Mouse (Mus musculus) bone marrow, adult 2 months (tissue): ENCODE data around the gene Pced1a. TPM values are rescaled to one million over a fixed set of nuclear protein-coding genes. Genes with fewer than 3 reads are reported as not detected.
"Not testable (repeated sequence)": the region's sequence is repeated elsewhere in the genome, so short reads cannot be mapped to it uniquely, and the experiment has no call there.

Experiments
- H3K27ac ChIP-seq: fragments of 200-500 bp; 2 replicates; pipeline ENCODE4 v1.5.1; 2012; ENCODE audit warnings: low read depth, mild to moderate bottlenecking, control low read depth, inconsistent platforms, low read length; ENCODE audit not compliant: control insufficient read depth, poor library complexity, insufficient read depth
- H3K4me1 ChIP-seq: fragments of 200-500 bp; 2 replicates; pipeline ENCODE4 v1.6.1; 2011; ENCODE audit warnings: low read length; ENCODE audit not compliant: control insufficient read depth, insufficient read depth
- H3K4me3 ChIP-seq: fragments of 200-500 bp; replicated peaks from 2 replicates; pipeline ENCODE3; 2011; ENCODE audit warnings: mild to moderate bottlenecking, low read depth, low read length, control low read depth; ENCODE audit not compliant: control insufficient read depth
- CTCF ChIP-seq: fragments of 200-500 bp; IDR thresholded peaks from 2 replicates; pipeline ENCODE4 v1.5.1; 2011; ENCODE audit warnings: low read length, control low read depth; ENCODE audit not compliant: control insufficient read depth, insufficient read depth
- POLR2A ChIP-seq: fragments of 200-500 bp; IDR thresholded peaks from 2 replicates; pipeline ENCODE4 v1.6.1; 2011; ENCODE audit warnings: low read depth, mild to moderate bottlenecking, control low read depth, low read length, borderline replicate concordance; ENCODE audit not compliant: control insufficient read depth
- WGBS: fragments of 180-500 bp; shearing (Covaris S2); methylation state at CpG from one replicate; pipeline ENCODE4 v1.1.7; 2018; 5-methylcytosine and 5-hydroxymethylcytosine counted together
- polyA plus RNA-seq: library from polyadenylated mRNA; stranded (reverse); fragments of >200 nt; gene quantifications from 2 replicates; pipeline ENCODE4 v1.2.4, GENCODE M21; 2011; ENCODE audit warnings: low replicate concordance; ENCODE audit not compliant: missing spikeins, insufficient read depth, insufficient read length

Pced1a gene
- polyA plus RNA-seq, 1 experiment, result 8.5 TPM

DNA sequence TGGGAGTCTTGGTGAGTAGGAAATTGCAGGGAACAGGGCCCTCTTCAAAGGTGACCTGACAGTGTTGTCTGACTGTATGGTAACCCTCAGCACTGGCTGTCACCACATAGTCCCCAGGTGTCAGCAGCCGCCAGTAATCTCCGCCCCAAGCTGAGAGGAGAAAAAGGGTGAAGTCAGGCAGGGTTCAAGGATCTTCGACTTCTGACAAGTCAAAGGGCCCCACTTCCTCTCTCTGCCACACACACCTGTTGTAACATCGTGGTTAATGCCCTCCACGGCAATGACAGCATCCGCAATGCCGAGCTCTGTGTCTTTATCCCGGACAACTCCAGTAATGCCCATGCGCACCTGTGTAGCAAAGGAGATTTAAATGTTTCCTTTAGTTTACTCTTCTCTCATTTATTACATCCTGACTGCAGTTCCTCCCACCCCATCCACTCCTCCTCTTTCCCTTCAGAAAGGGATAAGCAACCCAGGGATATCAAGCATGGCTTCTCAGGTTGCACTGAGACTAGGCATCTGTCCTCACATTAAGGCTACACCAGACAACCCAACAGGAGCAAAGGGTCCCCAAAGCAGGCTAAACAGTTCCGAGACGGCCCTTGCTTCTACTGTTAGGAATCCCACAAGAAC is 33.4 kb downstream of the Pced1a start:
- no peak for TF ChIP-seq POLR2A
- TF ChIP-seq CTCF, result no peak

GRCm38 (mm10) chr2:130388796-130389195 is 35.7 kb downstream of the Pced1a start:
- H3K27ac ChIP-seq, result no peak overlapping the region
- no peaks in the 10 kb centered on the region for H3K4me1 ChIP-seq
- TF ChIP-seq CTCF (no peak), POLR2A (no peak)
- no peak overlapping the region for H3K4me3 ChIP-seq
- 80% methylated on average over 2 of the region's 2 CpGs for WGBS

More for the DNA sequence above, 33.4 kb downstream of the Pced1a start:
- H3K4me1 ChIP-seq, result no peaks in the 10 kb centered on the region
- 64% methylated on average over 11 of the region's 11 CpGs for WGBS
- H3K27ac ChIP-seq, result no peak overlapping the region
- H3K4me3 ChIP-seq, result no peak overlapping the region

- Histone ChIP-seq H3K4me3 (no peak overlapping the region), H3K27ac (no peak overlapping the region), H3K4me1 (no peaks in the 10 kb centered on the region)
- TF ChIP-seq CTCF (no peak), POLR2A (no peak)
- WGBS, result 71% methylated on average over 1 of the region's 1 CpGs
These were observed 38.3 kb downstream of the Pced1a start for GRCm38 (mm10) chr2:130386212-130386611.

- no peak overlapping the region for H3K4me3 ChIP-seq
- 66% methylated on average over 6 of the region's 6 CpGs for WGBS
- H3K27ac ChIP-seq, result no peak overlapping the region
- TF ChIP-seq CTCF (no peak), POLR2A (no peak)
- no peaks in the 10 kb centered on the region for H3K4me1 ChIP-seq
These were observed 40.6 kb downstream of the Pced1a start for GRCm38 (mm10) chr2:130383895-130384294.

- Histone ChIP-seq H3K4me3 (no peak overlapping the region), H3K4me1 (no peaks in the 10 kb centered on the region), H3K27ac (no peak overlapping the region)
- TF ChIP-seq POLR2A, result no peak
- no peak for TF ChIP-seq CTCF
- 53% methylated on average over 3 of the region's 3 CpGs for WGBS
These were observed 41.3 kb downstream of the Pced1a start for GRCm38 (mm10) chr2:130383205-130383604.

DNA sequence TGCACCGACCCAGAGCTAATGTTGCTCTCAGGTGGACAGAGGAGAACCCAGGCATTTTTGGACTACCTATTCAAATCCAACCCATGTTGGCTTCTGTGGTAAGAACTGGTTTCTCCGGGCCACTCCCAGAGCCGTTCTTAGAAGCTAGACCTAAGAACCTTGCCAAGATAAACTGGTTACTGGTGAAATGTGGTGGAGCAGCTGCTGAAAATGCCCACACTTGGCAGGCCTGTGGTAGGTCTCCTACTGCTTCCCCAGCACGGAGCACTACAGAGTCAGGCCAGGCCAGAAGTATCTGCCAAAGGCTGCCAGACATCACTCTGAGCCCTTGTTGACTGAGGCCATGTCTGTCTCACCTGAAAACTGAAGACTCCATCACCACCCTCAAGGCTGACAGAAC is 49.5 kb downstream of the Pced1a start:
- 64% methylated on average over 4 of the region's 4 CpGs for WGBS

GRCm38 (mm10) chr2:130373026-130373425 is 51.5 kb downstream of the Pced1a start:
- WGBS, result 0% methylated on average over 1 of the region's 1 CpGs
- H3K27ac ChIP-seq, H3K4me3 ChIP-seq, H3K4me1 ChIP-seq: not testable (repeated sequence)

More for the DNA sequence above, 49.5 kb downstream of the Pced1a start:
- TF ChIP-seq CTCF (no peak), POLR2A (no peak)
- no peak overlapping the region for H3K4me3 ChIP-seq
- H3K4me1 ChIP-seq, result no peaks in the 10 kb centered on the region
- H3K27ac ChIP-seq, result no peak overlapping the region

GRCm38 (mm10) chr2:130367386-130367785 is 57.1 kb downstream of the Pced1a start:
- Histone ChIP-seq H3K27ac (no peak overlapping the region), H3K4me3 (no peak overlapping the region), H3K4me1 (no peaks in the 10 kb centered on the region)
- no peak for TF ChIP-seq POLR2A
- no peak for TF ChIP-seq CTCF
- 53% methylated on average over 4 of the region's 4 CpGs for WGBS

Other genes starting within 250 kb of the Pced1a start
- 103 and 113 TPM in 2 replicates for gene Snrpb, start 245.3 kb downstream of the Pced1a start, polyA plus RNA-seq
- gene Tmc2, start 229.5 kb downstream of the Pced1a start, polyA plus RNA-seq, result not detected in 2 replicates
- 187 and 375 TPM in 2 replicates for gene Nop56, start 150.3 kb downstream of the Pced1a start, polyA plus RNA-seq
- gene Idh3b, start 140.2 kb downstream of the Pced1a start, polyA plus RNA-seq, result 63.9 and 78.0 TPM in 2 replicates
- 0.50 TPM in 1 of 2 replicates, not detected in the other for gene Ebf4, start 129.5 kb downstream of the Pced1a start, polyA plus RNA-seq
- gene Cpxm1, start 27.1 kb downstream of the Pced1a start, polyA plus RNA-seq, result 10.6 and 11.8 TPM in 2 replicates
- not detected in 2 replicates for gene Gm28372, start 19.5 kb downstream of the Pced1a start, polyA plus RNA-seq
- not detected in 2 replicates for gene 1700020A23Rik, start 19.4 kb downstream of the Pced1a start, polyA plus RNA-seq
- not detected in 2 replicates for gene Tmem239, start 18.2 kb downstream of the Pced1a start, polyA plus RNA-seq
- gene Vps16, start 362 bp downstream of the Pced1a start, polyA plus RNA-seq, result 166 and 195 TPM in 2 replicates
- gene Ptpra, start 25.6 kb upstream of the Pced1a start, polyA plus RNA-seq, result 25.6 and 33.1 TPM in 2 replicates
- 33.2 and 57.4 TPM in 2 replicates for gene Mrps26, start 139.0 kb upstream of the Pced1a start, polyA plus RNA-seq
- not detected in 2 replicates for gene Oxt, start 151.5 kb upstream of the Pced1a start, polyA plus RNA-seq
- not detected in 2 replicates for gene Avp, start 157.9 kb upstream of the Pced1a start, polyA plus RNA-seq
- 2.5 and 3.1 TPM in 2 replicates for gene Fastkd5, start 205.3 kb upstream of the Pced1a start, polyA plus RNA-seq
- gene Ubox5, start 205.3 kb upstream of the Pced1a start, polyA plus RNA-seq, result 2.3 and 5.4 TPM in 2 replicates
- gene Lzts3, start 218.1 kb upstream of the Pced1a start, polyA plus RNA-seq, result 0.72 and 2.6 TPM in 2 replicates
- gene Ddrgk1, start 240.0 kb upstream of the Pced1a start, polyA plus RNA-seq, result 133 and 165 TPM in 2 replicates
- gene Itpa, start 242.9 kb upstream of the Pced1a start, polyA plus RNA-seq, result 34.3 and 42.3 TPM in 2 replicates